Mouse (Mus musculus) G1E (cell line): ENCODE data around the gene Zfp933.
"Not testable (repeated sequence)": the region's sequence is repeated elsewhere in the genome, so short reads cannot be mapped to it uniquely, and the experiment has no call there.

Experiments used
- CTCF ChIP-seq: IDR thresholded peaks from 2 replicates; pipeline ENCODE4 v1.5.1; 2012; ENCODE audit warnings: low read depth, low read length, inconsistent platforms, mixed read lengths
- GATA1 ChIP-seq: IDR thresholded peaks from 2 replicates; pipeline ENCODE4 v1.6.1; 2012; ENCODE audit warnings: borderline replicate concordance, low read length, inconsistent platforms, mixed read lengths
- POLR2AphosphoS5 ChIP-seq: IDR thresholded peaks from 2 replicates; pipeline ENCODE4 v1.6.1; 2012; ENCODE audit warnings: low read depth, low read length, inconsistent platforms; ENCODE audit not compliant: insufficient replicate concordance

DNA sequence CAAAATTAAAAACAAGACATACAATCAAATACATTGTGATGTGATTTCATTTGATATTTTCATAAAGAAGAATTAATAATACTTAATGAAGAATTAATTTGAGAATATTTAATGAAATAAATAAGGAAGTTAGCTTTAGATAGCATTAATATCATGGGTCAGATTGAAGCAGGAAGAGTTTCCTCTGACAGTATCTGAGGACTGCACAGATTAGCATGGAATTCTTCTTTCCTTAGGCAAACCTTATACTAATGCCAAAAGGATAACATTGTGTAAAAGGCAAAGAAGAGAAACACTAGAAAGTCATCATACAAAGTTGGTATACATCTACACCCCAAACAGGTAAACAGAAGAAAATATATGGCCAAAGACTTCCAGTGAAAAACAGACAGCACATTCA is 56.4 kb downstream of the Zfp933 start:
- not testable (repeated sequence) for TF ChIP-seq GATA1, CTCF, POLR2AphosphoS5
